Mouse (Mus musculus) neutrophil, adult 5-6 weeks (primary cell): ENCODE results near the gene Chrm4. TPM values are rescaled to one million over a fixed set of nuclear protein-coding genes. Genes with fewer than 3 reads are reported as not detected.

Source experiments
- ATAC-seq: fragments of 151-379, 151-347 bp; 2 replicates; pipeline ENCODE4 v1.8.0; 2017; ENCODE audit warnings: mild to moderate bottlenecking, moderate TSS enrichment; ENCODE audit not compliant: insufficient number of reproducible peaks, poor library complexity, low FRiP score, severe bottlenecking; ENCODE audit errors: extremely low read depth
- total RNA-seq: library from RNA; stranded (forward); fragments of 200-1000 nt; gene quantifications from 2 replicates; pipeline ENCODE4 v1.2.3, GENCODE M21; 2017

Gene Chrm4
- total RNA-seq, 1 experiment from 2014 or later, result not detected

DNA sequence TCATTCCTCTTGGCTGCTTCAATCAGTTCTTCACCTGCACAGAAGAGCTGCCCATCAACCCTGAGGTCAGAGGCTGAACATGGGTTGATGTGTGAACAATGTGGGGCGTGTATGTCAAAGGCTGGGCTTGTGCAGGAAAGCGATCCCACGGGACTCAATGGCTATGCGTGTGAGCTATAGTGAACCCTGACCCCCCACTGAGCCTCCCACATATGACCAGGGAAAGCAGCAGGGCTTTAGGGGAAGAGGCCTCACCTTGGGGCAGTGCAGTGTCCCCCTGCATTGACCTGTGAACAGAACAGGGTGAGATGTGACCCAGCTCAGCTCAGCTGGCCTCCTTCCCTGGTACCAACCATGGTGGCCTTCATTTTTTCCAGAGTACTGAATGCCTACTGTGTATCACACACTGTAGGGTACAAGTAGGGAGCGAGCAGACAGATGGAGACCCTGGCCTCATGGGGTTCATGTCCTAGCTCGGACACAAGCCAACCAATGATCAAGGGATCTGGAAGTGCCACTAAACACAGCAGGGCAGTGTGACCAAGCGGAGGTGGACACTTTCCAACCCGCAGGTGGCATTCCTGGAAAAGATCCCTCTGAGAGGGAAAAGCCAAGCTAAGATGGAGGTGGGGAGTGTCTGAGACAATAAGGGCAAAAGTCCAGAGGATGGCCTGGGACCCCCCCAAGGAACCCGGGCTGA, 7.9 kb downstream of the Chrm4 start:
- ATAC-seq, result no peak

DNA sequence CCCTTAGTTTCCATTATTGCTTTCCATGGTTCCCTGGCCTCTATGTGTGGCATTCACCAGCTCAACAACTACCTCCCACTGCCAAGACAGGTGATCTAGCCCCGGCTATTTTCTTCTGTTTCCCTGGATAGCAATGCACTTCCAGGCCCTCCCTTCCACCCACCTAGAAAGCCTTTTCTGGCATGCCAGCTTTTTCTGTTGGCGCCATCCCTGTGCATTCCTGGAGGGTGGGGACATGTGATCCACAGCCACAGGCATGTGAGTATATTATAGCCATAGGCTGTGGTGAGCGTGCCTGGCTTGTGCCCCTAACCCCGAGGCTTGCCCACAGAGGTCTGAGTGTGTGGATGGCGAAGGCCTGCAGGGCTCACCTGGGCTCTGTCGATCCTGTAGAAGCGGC, 9.1 kb downstream of the Chrm4 start:
- no peak for ATAC-seq

DNA sequence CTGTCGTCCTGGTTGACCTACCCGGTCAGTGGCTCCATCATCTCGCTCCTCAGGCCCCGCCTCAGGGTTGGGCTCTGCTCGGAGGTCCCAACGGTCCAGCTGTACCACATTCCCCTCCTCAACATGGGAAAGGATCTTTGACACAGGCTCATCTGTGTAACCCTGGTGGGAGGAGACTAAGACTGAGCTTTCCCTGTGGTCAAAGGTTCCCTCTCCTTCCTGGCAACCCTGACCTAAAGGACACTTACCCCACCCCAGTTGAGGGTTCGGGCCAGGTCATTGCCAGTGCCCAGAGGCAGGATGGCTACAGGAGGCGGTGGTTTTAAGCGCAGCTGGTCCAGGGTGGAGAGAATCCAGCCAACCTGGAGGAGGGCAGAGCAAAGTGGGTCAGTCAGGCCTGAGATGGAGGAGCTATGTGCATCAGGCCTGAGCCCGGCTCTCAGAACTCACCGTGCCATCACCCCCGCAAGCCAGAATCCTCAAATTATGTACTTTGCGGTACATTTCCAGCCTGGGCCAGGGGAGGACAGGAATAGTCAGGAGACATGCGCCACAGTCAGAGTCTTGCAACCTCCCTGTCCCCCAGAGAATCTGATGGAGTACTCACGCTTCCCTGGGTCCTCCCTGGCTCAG, 12.4 kb downstream of the Chrm4 start:
- ATAC-seq, result no peak

DNA sequence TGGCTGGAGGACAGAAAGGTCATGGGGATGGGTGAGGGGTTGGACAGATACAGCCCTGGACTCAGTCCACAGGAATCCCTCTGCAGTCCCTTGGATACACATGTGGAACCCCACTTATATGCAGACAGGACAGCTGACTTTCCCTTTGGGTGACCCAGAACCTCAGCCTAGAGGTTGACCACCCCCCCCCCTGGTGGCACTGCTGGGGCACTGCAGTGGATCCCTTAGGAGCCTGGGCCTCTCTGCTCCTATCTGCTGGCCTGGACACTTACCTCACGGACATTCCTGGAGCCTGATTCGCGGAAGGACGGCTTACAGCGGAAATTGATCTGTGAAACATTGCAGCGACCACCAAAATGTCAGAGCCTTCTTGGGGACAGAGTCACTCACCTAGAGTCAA, 15.3 kb downstream of the Chrm4 start:
- no peak for ATAC-seq

DNA sequence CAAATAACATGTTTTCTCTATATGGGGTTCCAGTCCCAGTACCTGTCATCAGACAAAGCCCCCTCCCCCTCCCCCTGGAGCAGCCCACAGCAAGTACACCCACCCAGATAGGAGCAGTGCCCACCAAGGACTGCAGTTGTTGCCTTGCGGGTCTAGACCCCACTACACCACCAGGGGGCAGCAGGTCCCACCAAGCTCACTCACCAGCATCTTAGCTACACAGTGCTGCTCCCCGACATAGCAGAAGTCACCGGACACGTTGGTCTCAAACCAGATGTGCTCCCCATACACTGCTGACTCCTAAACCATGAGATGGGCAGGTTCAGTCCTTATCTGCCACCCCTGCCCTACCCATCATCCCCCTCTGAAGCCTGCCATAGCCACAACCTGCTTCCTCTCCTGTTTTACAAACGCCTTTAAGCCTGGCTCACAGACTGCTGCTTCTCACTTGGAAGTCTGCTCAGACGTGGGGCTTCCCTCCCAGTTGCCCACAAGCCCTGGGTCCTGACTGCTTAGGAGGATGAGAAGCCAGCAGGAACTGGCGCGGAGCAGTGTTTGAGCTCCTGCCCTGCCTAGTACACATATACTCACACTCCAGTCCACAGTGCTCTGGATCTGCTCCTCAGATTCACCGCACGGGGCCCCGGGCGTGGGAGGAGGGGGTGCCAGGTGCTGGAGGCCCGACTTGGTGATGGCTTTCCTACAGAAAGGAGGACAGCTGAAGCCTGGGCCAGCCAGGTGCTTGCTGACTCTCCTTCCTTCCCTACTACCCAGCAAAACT, 17.3 kb downstream of the Chrm4 start:
- peak; percentile 59 for ATAC-seq

DNA sequence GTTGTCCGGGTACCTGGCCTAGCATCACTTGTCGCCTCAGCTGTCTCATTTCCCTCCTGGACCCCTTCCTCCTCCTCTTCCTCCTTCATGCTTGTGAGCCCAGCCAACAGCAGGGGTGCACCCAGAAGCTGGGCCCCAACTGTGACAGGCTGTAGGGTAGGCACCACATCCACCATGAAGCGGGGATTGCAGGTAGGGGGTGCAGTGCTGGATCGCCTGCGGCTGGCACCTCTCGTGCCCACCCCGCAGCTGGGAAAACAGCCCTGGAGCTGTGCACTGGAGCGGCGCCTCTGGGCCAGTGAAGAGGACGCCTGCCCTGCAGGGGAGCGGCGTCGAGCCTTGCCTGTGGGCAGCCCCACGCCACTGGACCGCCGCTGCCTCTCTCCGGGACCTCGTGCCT, 18.4 kb downstream of the Chrm4 start, which contains the start of gene Gm9821:
Gm9821 (plus strand) TSS at position 221 of the 400 bp plus-strand sequence.
- no peak for ATAC-seq

DNA sequence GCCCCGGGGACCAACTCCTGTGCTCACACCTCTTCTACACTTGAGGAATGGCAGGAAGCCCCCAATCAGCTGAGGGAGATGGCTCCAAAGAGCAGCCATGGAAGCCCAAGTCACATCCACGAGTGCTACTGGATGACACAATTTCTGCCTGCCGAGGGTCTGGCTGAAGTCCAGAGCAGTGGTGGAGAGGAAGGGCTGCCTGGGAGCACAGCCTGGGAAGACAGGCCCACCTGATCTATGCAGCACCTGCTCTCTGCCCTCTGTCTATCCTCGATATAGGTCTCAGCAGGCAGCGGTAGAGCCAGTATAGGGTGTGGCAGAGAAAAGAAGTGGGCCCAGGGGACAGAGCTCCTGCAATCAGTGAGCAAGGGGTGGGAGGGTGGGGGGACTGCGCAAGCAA, 19.8 kb downstream of the Chrm4 start:
- no peak for ATAC-seq

DNA sequence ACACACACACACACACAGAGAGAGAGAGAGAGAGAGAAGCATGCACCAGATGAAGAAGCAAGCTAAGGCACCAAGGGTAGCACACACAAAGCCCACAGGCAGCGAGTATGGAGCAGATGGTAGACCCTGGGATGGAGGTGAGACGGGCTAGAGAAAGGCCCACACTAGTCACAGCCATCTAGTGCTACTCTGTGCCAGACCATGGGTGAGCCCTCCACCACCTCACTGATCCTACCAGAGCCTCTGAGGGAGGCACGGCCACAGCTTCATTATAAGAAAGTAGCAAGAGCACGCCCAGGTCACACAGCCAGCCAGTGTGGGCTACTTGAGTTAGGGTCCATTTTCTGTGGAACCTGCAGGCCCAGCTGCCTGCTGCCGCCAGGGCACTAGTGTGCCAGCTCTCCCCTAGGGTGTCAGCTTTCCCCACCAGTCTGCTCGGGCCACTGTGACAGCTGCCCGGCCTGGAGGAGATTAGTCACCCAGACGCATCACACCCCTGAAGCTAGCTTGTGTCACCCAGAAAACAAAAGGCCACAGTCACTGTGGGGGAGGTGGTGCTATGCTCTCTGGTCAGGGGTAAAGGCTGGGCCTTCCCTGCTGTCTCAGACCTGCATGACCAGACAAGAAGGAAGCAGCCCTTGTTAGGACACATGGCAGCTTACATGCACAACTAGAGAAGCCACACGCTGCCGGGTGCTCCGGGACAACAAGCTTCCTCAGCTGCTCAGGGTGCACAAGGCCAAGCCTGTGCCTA, 20.5 kb downstream of the Chrm4 start:
- peak; percentile 68 for ATAC-seq

DNA sequence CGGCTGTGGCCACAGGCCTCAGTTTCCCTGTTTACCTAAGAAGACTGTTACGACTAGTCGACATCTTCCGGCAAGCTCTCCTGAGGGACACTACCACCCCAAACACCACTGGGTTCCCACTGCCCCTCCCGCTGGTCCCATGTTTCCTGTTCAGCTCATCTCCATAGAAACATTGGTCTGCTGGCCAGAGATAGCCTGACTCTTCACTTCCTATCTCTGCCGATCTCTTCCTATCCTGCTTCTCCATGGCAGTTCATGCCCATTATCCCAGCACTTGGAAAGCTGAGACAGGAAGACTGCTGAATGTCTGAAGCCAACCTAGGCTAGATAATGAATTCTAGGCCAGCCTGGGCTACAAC, 21.1 kb downstream of the Chrm4 start:
- no peak for ATAC-seq

DNA sequence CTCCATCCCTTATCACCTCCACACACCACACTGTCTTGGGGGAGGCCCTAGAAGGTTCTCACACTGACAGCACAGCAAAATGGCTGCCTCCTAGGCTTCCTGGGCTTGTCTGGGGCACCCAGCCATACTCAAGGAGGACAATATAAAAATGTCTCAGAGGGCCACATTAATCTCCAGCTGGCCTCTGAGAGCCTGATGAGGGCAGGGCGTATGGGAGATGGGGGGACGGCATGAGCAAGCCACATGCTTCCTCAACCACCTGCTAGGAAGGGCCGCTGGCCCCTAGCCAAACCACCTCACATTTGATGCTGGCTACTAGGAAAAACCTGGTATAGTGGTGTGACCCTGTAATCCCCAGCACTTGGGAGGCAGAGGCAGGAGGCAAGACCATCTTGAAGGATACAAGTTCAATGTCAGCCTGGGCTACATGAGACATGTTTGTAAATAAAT, 21.8 kb downstream of the Chrm4 start:
- no peak for ATAC-seq

DNA sequence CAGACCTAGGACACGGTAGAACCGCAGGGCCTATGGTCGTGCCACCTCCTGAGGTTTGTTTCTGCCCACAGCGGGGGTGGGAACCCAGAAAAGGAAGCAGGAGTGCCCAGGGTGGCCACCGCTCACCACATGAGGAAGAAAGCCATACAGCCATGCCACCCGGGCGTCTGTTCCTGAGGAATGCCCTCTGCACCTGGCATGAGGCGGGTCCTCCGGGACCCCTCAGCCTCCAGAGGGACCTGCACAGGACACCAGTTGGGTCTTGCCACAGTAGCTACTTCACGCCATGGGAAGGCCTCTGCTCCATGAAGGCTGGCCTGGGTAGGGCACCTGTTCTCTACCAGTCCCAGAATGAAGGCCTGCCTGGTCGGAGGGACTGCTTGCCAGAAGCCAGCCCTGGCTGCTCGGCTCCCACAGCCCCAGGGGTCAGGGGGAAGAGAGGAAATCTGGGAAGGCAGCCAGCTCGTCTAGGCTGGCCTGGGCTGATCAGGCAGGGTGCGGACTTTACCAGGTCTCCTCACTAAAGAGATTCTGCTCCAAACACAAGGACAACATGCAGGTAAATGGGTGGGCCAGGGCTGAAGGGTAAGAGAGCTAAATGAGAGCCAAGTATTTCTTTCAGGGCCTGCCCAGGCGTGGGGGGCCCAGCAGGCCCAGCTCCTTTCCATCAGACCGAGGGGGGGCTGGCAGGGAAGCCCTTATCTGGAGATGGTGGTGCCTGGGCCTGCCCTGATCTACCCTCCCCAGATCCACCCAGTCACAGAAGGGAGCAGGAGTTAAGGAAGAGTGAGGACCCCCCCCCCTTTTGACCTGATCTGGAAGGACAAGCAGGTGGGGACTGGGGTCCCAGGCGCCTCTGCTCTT, 22.6 kb downstream of the Chrm4 start:
- no peak for ATAC-seq

DNA sequence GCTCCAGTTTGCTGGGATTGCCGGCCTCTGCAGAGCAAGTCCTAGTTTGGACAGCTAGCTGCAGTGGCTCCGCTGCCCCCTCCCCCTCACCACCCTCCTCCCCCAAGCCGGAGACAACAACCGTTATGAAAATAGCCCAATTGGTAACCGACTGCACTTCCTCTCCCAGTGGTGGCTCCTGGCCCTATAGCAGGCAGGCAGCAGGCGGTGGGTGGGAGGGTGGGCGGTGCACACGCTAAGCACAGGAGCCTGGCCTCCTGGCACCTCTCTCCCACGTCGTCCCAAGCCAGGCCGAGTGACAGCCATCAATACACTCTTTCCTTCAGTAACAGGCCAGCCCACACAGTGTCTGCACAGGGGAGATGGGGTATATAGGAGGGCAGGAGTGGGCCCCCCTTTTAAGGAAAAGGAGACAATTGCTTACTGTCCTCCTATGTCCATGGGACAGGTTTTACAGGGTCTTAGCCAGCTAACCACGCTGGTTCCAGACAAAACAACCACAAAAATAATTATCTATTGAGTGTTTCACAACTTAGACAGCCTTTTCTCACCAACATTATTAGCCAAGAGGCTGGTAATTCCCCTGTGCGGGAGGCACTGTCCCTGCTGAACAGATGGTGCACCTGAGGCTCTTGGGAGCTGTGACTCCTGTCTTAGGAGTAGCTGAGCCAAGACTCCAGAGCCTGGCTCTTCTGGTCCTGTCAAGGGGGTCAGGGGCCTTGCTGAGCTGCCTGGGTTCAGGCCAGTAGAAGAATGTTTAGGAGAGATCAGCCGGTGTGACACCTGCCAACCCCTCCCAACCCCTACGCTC, 23.4 kb downstream of the Chrm4 start:
- peak; percentile 57; the same call in 1 of the 2 replicates for ATAC-seq

DNA sequence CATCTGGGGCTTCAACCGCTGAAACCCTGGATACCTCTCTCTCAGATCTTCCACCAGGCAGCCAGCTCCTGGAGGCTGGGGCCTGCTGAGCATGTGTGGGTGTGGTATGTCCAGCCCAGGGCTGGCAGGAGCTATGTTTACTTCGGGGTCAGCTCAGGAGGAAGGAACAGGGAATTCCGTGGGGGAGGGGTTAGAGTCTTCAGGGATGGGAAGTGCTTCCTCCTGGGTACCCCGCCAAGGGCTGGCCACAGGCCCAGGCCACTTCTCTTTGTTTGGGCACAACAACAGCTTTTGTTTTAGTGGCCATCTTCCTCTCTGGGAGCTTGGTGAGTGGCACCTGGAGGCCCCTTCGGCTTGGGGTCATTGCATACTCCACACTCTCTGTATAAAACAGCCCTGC, 26.8 kb downstream of the Chrm4 start:
- no peak for ATAC-seq

DNA sequence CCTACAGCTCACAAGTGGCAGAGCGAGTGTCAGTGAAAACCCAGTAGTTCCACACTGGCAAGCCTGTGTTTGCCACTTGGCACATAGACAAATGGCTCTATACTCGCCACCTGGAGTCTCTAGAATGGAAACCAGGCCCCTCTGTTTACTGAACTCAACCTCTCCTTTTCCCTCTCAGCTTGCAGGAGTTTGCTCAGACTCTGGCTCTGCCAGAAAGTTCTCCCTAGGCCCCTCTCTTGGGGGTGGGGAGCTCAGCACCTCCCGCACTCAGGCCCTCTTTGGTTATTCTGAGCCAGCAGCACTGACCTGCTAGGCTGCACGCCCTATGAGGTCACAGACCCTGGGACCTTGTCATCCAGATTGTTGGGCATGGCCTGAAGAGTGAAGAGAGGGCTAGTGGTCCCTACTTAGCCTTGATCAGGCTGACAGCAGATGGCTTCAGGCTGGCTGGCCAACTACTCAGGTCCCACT, 28.1 kb downstream of the Chrm4 start:
- no peak for ATAC-seq

DNA sequence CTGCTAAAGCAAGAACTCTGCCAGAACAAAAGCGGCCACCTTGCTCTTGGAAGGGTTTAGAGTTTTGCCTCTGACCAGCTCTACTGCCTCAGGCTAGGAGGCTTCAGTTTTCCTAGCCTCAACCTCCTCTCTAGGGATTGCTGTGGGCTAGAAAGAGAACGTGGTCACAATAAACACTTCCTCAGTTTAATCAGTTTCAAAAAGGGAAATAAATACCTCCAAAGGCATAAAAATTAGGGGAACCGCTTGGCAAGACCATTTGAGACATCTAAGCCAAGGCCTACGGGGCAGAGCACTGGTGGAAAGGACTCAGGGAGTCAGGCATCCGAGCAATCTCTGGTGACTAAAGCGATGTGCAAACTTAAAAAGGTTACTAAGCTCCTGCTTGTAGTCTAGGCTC, 28.8 kb downstream of the Chrm4 start:
- ATAC-seq, result no peak

DNA sequence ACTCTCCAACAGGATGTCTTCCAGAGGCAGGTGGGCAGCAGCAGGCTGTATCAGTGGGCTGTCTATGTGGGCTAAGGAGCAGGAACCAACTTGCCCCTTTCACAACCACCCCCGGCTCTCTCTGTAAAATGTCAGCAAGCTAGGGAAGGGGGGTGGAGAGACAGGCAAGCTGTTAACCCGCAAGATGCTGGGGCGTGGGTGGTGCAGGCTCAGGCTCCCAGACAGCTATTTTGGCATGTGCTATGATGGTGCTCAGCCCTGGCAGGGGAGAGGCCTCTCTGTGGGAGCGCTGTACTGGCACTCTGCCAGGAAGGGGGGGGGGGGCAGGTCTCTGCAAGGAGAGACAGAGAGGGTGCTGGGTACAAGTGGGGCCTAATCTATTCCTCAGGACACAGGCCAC, 30.0 kb downstream of the Chrm4 start:
- no peak for ATAC-seq

DNA sequence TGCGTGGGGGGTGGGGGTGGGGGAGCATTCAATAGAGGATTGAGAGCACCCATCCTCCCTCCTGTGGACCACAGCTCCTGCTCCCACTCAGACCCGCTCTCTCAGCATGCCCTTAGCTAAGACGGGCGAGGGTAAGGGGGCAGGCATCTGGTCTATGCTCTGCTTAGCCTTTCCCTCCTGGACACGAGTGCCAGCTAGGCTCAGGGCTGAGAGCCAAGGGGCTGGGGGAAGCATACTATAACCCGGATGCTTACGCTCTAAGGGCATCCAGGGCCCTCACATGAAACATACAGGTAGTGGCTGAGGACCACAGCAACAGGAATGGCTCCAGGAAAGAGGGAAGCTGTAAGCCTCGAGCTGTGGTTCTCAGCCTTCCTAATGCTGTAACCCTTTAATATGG, 31.0 kb downstream of the Chrm4 start:
- ATAC-seq, result no peak
